Mouse (Mus musculus): ENCODE data around the gene Smim15. TPM values are rescaled to one million over a fixed set of nuclear protein-coding genes. Genes with fewer than 3 reads are reported as not detected.

Smim15 gene
- 30.3 and 33.9 TPM in 2 replicates for polyA plus RNA-seq (2012; rRNA removed)

GRCm38 (mm10) chr13:108044222-108044941 is at the start of gene Smim15:
Gene Smim15 (plus strand): TSS chr13:108044446.
- peak; percentile 95 for DNase-seq (ENCODE audit: low read depth)
- no peak for TF ChIP-seq CTCF (IDR thresholded peaks at IDR 0.05; ENCODE audit: borderline replicate concordance, extremely low read depth, insufficient read depth, insufficient read length)
- TF ChIP-seq POLR2A (IDR thresholded peaks at IDR 0.05; ENCODE audit: borderline replicate concordance, extremely low read depth, insufficient read depth, insufficient read length, poor library complexity, severe bottlenecking): peak; percentile 97

GRCm38 (mm10) chr13:107995211-107995610 is 49.0 kb upstream of the Smim15 start:
- peak; percentile 14 for DNase-seq (ENCODE audit: low read depth)
- TF ChIP-seq CTCF (IDR thresholded peaks at IDR 0.05; ENCODE audit: borderline replicate concordance, extremely low read depth, insufficient read depth, insufficient read length) (no peak), POLR2A (IDR thresholded peaks at IDR 0.05; ENCODE audit: borderline replicate concordance, extremely low read depth, insufficient read depth, insufficient read length, poor library complexity, severe bottlenecking) (no peak)

DNA sequence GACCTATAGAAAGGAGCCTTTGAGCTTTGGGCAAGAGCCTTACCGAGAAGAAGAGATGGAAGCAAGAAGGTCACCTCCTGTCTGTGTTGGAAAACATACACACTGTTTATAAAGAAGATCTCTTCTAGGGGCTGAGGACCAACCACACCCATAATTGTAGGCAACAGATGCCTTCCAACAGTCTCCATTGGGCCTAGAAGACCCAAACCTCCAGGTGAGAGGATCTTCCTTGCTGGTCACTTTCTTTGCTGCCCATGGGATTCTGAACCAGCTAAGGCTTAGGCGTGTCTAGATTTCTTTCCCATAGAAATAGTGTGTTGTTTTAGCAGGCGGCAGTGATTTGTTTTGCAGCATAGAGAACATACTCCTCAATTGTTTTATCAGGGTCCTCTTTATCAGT is 47.9 kb upstream of the Smim15 start:
- DNase-seq (ENCODE audit: low read depth): no peak
- no peak for TF ChIP-seq POLR2A (IDR thresholded peaks at IDR 0.05; ENCODE audit: borderline replicate concordance, extremely low read depth, insufficient read depth, insufficient read length, poor library complexity, severe bottlenecking)
- no peak for TF ChIP-seq CTCF (IDR thresholded peaks at IDR 0.05; ENCODE audit: borderline replicate concordance, extremely low read depth, insufficient read depth, insufficient read length)

GRCm38 (mm10) chr13:108007861-108008260 is 36.4 kb upstream of the Smim15 start:
- DNase-seq (ENCODE audit: low read depth): no peak
- no peak for TF ChIP-seq POLR2A (IDR thresholded peaks at IDR 0.05; ENCODE audit: borderline replicate concordance, extremely low read depth, insufficient read depth, insufficient read length, poor library complexity, severe bottlenecking)
- no peak for TF ChIP-seq CTCF (IDR thresholded peaks at IDR 0.05; ENCODE audit: borderline replicate concordance, extremely low read depth, insufficient read depth, insufficient read length)

GRCm38 (mm10) chr13:108013110-108013509 is 31.1 kb upstream of the Smim15 start:
- TF ChIP-seq POLR2A (IDR thresholded peaks at IDR 0.05; ENCODE audit: borderline replicate concordance, extremely low read depth, insufficient read depth, insufficient read length, poor library complexity, severe bottlenecking) (no peak), CTCF (IDR thresholded peaks at IDR 0.05; ENCODE audit: borderline replicate concordance, extremely low read depth, insufficient read depth, insufficient read length) (no peak)
- no peak for DNase-seq (ENCODE audit: low read depth)

DNA sequence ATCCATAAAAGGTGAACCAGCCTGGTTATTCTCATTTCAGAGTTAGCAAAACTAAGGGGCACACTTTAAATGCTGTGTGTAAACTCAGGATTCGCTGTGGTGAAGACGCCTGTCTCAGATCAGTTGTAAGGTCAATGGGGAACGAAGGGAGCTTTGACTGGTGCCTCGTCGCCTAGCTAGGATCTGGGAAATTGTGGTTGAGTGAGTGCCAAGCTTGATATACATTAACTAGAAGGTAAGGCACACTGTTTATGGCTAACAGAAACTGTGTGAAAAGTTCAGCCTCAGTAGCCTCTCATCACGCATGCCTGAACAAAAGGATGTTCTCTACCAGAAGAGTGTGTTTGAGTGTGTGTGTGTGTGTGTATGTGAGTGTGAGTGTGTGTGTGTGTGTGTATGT is 30.4 kb upstream of the Smim15 start:
- DNase-seq (ENCODE audit: low read depth): no peak
- TF ChIP-seq CTCF (IDR thresholded peaks at IDR 0.05; ENCODE audit: borderline replicate concordance, extremely low read depth, insufficient read depth, insufficient read length): no peak
- no peak for TF ChIP-seq POLR2A (IDR thresholded peaks at IDR 0.05; ENCODE audit: borderline replicate concordance, extremely low read depth, insufficient read depth, insufficient read length, poor library complexity, severe bottlenecking)

- no peak for TF ChIP-seq CTCF (IDR thresholded peaks at IDR 0.05; ENCODE audit: borderline replicate concordance, extremely low read depth, insufficient read depth, insufficient read length)
- no peak for TF ChIP-seq POLR2A (IDR thresholded peaks at IDR 0.05; ENCODE audit: borderline replicate concordance, extremely low read depth, insufficient read depth, insufficient read length, poor library complexity, severe bottlenecking)
- no peak for DNase-seq (ENCODE audit: low read depth)
Observed at GRCm38 (mm10) chr13:108015166-108015565, 29.1 kb upstream of the Smim15 start.

DNA sequence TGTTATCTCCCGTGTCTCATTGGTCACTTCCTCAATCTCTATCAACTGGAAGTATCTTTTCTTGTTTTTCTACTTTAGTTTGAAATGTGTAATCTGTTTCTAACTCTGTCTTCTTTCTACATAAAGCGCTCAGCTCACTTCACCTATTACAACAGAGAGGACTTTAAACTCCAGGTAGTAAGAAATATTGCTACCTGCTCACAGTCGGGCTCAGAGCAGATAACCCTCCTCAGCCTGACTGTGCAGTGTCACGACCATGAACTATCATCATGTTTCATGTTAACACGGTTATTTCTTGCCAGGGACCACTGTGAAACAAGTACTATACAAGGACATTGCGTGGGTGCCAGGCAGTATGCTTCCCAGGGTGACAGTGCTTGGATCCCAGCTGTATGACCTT is 26.9 kb upstream of the Smim15 start:
- no peak for TF ChIP-seq CTCF (IDR thresholded peaks at IDR 0.05; ENCODE audit: borderline replicate concordance, extremely low read depth, insufficient read depth, insufficient read length)
- TF ChIP-seq POLR2A (IDR thresholded peaks at IDR 0.05; ENCODE audit: borderline replicate concordance, extremely low read depth, insufficient read depth, insufficient read length, poor library complexity, severe bottlenecking): no peak

GRCm38 (mm10) chr13:108025802-108026201 is 18.4 kb upstream of the Smim15 start:
- TF ChIP-seq CTCF (IDR thresholded peaks at IDR 0.05; ENCODE audit: borderline replicate concordance, extremely low read depth, insufficient read depth, insufficient read length) (no peak), POLR2A (IDR thresholded peaks at IDR 0.05; ENCODE audit: borderline replicate concordance, extremely low read depth, insufficient read depth, insufficient read length, poor library complexity, severe bottlenecking) (no peak)
- no peak for DNase-seq (ENCODE audit: low read depth)

More for the DNA sequence above, 26.9 kb upstream of the Smim15 start:
- DNase-seq (ENCODE audit: low read depth): no peak

- no peak for DNase-seq (ENCODE audit: low read depth)
Observed at GRCm38 (mm10) chr13:108032789-108033188, 11.5 kb upstream of the Smim15 start.

GRCm38 (mm10) chr13:108039375-108039774 is 4.9 kb upstream of the Smim15 start:
- TF ChIP-seq CTCF (IDR thresholded peaks at IDR 0.05; ENCODE audit: borderline replicate concordance, extremely low read depth, insufficient read depth, insufficient read length): no peak
- DNase-seq (ENCODE audit: low read depth): no peak

More at GRCm38 (mm10) chr13:108032789-108033188, 11.5 kb upstream of the Smim15 start:
- TF ChIP-seq POLR2A (IDR thresholded peaks at IDR 0.05; ENCODE audit: borderline replicate concordance, extremely low read depth, insufficient read depth, insufficient read length, poor library complexity, severe bottlenecking) (no peak), CTCF (IDR thresholded peaks at IDR 0.05; ENCODE audit: borderline replicate concordance, extremely low read depth, insufficient read depth, insufficient read length) (no peak)

DNA sequence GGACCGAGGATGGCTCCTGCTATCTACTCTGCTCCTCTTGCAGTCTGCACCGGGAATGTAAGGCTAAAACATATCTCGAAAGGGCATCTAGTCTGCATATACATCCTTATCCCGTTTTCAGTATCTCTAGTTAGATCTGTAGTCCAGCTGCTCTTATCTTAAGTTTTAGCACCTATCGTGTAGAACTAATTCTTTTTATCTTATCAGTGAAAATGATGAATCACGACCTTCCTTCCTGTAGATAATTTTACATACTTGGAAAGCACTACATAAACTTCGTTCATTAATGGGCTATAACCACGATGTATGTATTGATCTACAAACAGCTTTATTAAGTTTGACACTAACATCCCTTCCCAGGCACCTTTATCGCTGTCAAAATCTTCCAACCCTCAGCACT is 4.3 kb upstream of the Smim15 start:
- TF ChIP-seq POLR2A (IDR thresholded peaks at IDR 0.05; ENCODE audit: borderline replicate concordance, extremely low read depth, insufficient read depth, insufficient read length, poor library complexity, severe bottlenecking): no peak
- no peak for TF ChIP-seq CTCF (IDR thresholded peaks at IDR 0.05; ENCODE audit: borderline replicate concordance, extremely low read depth, insufficient read depth, insufficient read length)

More for the DNA sequence above, 4.3 kb upstream of the Smim15 start:
- no peak for DNase-seq (ENCODE audit: low read depth)
